Mouse (Mus musculus) neural tube, embryonic 12.5 days (tissue): ENCODE results near the gene Sfmbt2. TPM values are rescaled to one million over a fixed set of nuclear protein-coding genes. Genes with fewer than 3 reads are reported as not detected.

Experiments
- ATAC-seq: fragments of 200-750 bp; cut with Nextera tagmentation; 2 replicates; pipeline ENCODE4 v1.8.0; 2017; ENCODE audit warnings: low read depth, mild to moderate bottlenecking, moderate TSS enrichment, moderate library complexity; ENCODE audit not compliant: low FRiP score
- H3K27ac ChIP-seq: fragments of 300-500 bp; sonication (generic); 2 replicates; pipeline ENCODE4 v1.5.1; 2016
- H3K27me3 ChIP-seq: fragments of 300-500 bp; sonication (generic); replicated peaks from 2 replicates; pipeline ENCODE4 v1.6.1; 2016; ENCODE audit warnings: mild to moderate bottlenecking
- H3K36me3 ChIP-seq: fragments of 300-500 bp; sonication (generic); 2 replicates; pipeline ENCODE4 v1.6.1; 2016; ENCODE audit warnings: mild to moderate bottlenecking
- H3K4me1 ChIP-seq: fragments of 300-500 bp; sonication (generic); 2 replicates; pipeline ENCODE4 v1.6.1; 2016
- H3K4me2 ChIP-seq: fragments of 300-500 bp; sonication (generic); replicated peaks from 2 replicates; pipeline ENCODE4 v1.6.1; 2016; ENCODE audit warnings: mild to moderate bottlenecking
- H3K4me3 ChIP-seq: fragments of 300-500 bp; sonication (generic); 2 replicates; pipeline ENCODE4 v1.5.1; 2016
- H3K9ac ChIP-seq: fragments of 300-500 bp; sonication (generic); 2 replicates; pipeline ENCODE4 v1.6.1; 2016; ENCODE audit warnings: mild to moderate bottlenecking
- H3K9me3 ChIP-seq: fragments of 300-500 bp; sonication (generic); 2 replicates; pipeline ENCODE4 v1.6.1; 2016; ENCODE audit warnings: mild to moderate bottlenecking
- WGBS: fragments of 180-500 bp; shearing (Covaris S2); methylation state at CpG from one replicate; pipeline ENCODE4 v1.1.7; 2016; 5-methylcytosine and 5-hydroxymethylcytosine counted together
- polyA plus RNA-seq: library from polyadenylated mRNA; unstranded; fragments of >200 nt; fragmentation: Nextera tagmentation; extraction: Ambion mirVana; gene quantifications from 2 replicates; pipeline ENCODE4 v1.2.1, GENCODE M21; 2016

Gene Sfmbt2
- polyA plus RNA-seq, 1 experiment from 2014 or later: 2.8 TPM

DNA sequence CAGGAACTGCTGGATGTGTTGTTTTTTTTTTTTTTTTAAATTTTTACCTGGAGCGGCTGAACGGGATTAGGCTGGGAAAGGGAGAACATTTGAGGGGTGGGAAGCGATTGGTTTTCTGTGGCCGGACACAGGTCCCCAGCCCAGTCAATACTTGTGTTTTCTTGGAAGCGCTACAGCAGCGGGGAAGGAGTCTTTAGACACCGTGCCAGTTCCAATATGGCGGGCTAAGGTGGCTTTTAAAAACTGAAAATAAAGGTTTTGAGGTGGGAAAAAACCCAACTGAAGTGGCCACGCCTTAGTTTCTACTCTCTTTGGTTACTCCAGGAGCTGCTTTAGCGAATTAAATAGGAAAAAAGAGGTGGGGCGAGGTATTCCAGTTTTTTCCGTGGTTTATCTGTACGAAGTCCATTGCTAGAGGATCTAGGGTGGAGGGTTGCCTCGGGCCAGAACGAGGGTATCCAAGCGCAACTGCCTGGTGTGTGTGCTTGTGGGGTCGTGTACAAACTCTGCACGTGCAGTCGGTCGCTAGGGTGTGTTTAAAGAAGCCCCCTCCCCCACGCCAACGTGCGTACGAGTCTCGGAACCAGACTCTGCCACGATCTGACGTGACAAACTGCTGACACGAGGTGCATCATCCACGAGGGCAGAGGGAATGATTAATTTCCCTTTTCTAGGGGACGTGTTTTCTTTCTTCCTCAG lies 3.3 kb downstream of the Sfmbt2 start:
- no peak overlapping the region for H3K27ac ChIP-seq
- WGBS: under 1% methylated on average over 30 of the region's 30 CpGs
- H3K27me3 ChIP-seq: peaks cover 43% of the 10 kb centered on the region
- no peaks in the 10 kb centered on the region for H3K9me3 ChIP-seq
- H3K9ac ChIP-seq: no peak overlapping the region
- peak overlapping the region; percentile 94 for H3K4me2 ChIP-seq
- H3K36me3 ChIP-seq: no peaks in the 10 kb centered on the region
- peak; percentile 6; the same call in 1 of the 2 replicates for ATAC-seq
- H3K4me1 ChIP-seq: peaks cover 15% of the 10 kb centered on the region; the same call in 1 of the 2 replicates
- peak overlapping the region; percentile 48 for H3K4me3 ChIP-seq

DNA sequence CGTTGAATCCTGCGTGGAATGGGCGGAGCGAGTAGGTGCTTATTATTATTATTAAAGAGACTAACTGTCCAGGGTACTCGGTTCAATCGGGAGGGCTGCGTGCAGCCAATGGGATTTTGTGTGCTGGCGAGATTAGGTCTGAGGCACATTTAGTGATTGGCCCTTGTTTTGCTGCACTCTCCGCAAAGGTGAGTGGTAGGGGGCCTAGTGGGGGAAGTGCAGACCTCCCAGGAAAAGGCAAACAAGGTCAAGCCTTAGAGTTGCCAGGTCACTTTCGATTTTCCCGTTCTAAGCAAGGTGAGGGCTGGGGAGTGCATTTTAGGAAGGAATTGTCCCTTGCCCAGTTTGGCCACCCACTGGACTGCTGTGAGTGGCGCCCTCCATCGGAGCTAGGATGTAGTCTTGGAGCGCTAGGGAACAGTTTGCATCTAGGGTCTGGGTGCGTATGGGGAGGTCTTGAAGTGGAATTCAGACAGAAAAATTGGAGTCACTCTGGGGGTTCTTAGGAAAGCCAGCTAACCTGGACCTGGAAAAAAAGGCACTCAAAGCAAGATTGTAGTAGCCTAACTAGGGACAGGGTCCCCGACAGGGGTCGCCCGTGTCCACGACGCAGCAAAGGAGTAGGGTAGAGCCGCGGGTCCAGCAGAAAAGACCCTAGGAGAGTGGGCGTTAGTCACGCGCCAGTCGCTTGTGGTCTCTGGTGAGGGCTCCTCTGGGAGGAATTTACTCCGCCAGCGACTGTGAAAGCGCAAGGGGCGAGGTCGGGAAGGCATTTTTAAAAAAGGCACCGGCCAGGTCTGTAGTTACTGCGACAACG lies 4.1 kb downstream of the Sfmbt2 start:
- peak; percentile 81 for ATAC-seq
- Histone ChIP-seq H3K27me3 (peaks cover 39% of the 10 kb centered on the region), H3K9ac (peak overlapping the region; percentile 45), H3K4me2 (peak overlapping the region; percentile 94), H3K4me1 (peaks cover 15% of the 10 kb centered on the region; the same call in 1 of the 2 replicates), H3K4me3 (peak overlapping the region; percentile 48), H3K27ac (no peak overlapping the region), H3K9me3 (no peaks in the 10 kb centered on the region), H3K36me3 (no peaks in the 10 kb centered on the region)
- WGBS: under 1% methylated on average over 34 of the region's 34 CpGs

DNA sequence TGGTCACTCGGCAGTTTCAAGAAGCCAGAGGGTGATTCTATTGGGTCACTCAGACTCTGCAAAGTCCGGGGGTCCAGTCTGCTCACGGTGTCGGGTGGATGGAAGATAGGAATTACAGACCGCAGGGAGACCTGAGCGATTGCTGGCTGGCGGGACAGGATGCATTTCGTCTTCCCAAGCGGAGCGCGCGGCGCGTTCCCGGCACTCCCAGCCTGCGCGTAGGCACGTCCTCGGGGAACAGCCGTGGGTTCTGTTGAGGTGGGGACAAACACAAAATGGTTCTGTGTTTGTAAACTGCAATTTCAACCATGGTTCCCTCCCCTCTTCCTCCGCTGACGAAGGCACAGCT lies 4.7 kb downstream of the Sfmbt2 start:
- no peaks in the 10 kb centered on the region for H3K36me3 ChIP-seq
- H3K27ac ChIP-seq: no peak overlapping the region
- peak overlapping the region; percentile 48 for H3K4me3 ChIP-seq
- ATAC-seq: peak; percentile 30; the same call in 1 of the 2 replicates
- H3K4me1 ChIP-seq: peaks cover 15% of the 10 kb centered on the region; the same call in 1 of the 2 replicates
- H3K9ac ChIP-seq: peak overlapping the region; percentile 45
- H3K9me3 ChIP-seq: no peaks in the 10 kb centered on the region
- peak overlapping the region; percentile 94 for H3K4me2 ChIP-seq
- under 1% methylated on average over 22 of the region's 22 CpGs for WGBS
- peaks cover 34% of the 10 kb centered on the region for H3K27me3 ChIP-seq

GRCm38 (mm10) chr2:10389988-10390387 lies 19.7 kb downstream of the Sfmbt2 start:
- WGBS: 57% methylated on average over 4 of the region's 4 CpGs
- Histone ChIP-seq H3K4me2 (no peak overlapping the region), H3K9me3 (no peaks in the 10 kb centered on the region), H3K9ac (no peak overlapping the region), H3K4me3 (no peak overlapping the region), H3K36me3 (no peaks in the 10 kb centered on the region), H3K27me3 (no peaks in the 10 kb centered on the region), H3K4me1 (no peaks in the 10 kb centered on the region), H3K27ac (no peak overlapping the region)
- no peak for ATAC-seq

DNA sequence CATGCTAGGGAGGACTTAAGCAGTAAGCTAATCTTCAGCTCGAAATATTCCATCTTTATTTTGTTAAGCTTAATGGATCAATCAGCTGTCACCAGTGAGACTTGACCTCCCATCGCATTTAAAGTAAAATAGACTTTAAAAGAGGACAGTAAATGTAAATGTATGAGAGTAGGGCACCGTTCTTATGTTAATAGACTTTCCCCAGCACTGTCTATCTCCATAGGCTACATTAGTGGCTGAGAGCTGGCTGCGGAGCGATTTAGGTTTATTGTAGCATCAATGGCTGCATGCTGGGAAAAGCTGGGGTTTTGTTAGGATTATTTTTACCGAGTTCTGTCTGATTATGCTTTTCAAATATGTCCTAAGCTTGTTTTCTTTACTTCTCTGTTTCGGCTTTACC lies 20.5 kb downstream of the Sfmbt2 start:
- Histone ChIP-seq H3K9ac (no peak overlapping the region), H3K4me3 (no peak overlapping the region), H3K9me3 (no peaks in the 10 kb centered on the region), H3K27ac (no peak overlapping the region), H3K27me3 (no peaks in the 10 kb centered on the region), H3K4me2 (no peak overlapping the region), H3K4me1 (no peaks in the 10 kb centered on the region), H3K36me3 (no peaks in the 10 kb centered on the region)
- ATAC-seq: no peak
- 7% methylated on average over 7 of the region's 7 CpGs for WGBS

GRCm38 (mm10) chr2:10395143-10395542 lies 24.8 kb downstream of the Sfmbt2 start:
- Histone ChIP-seq H3K36me3 (no peaks in the 10 kb centered on the region), H3K9ac (no peak overlapping the region), H3K27ac (no peak overlapping the region), H3K4me1 (no peaks in the 10 kb centered on the region), H3K4me2 (no peak overlapping the region), H3K27me3 (no peaks in the 10 kb centered on the region), H3K9me3 (no peaks in the 10 kb centered on the region), H3K4me3 (no peak overlapping the region)
- WGBS: 90% methylated on average over 11 of the region's 11 CpGs
- ATAC-seq: no peak

DNA sequence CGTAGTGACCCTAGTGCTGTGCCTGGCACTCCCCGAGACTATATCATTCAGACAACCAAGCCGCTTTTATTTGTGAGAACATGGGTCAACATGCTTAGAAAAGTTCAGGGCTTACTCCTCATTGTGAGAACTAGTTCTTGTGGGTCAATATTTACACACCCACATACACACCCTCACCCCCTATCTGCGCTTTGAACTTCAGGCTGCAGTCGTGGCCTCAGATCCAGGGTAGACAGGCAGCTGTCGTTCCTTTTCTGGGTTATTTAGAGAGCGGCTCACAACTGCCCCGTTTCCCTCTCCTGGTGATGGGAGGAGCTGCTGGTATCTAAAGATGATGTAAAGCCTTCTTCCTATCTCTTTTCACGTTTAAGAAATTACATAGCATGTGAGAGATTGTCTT lies 27.5 kb downstream of the Sfmbt2 start:
- H3K27me3 ChIP-seq: no peaks in the 10 kb centered on the region
- no peak for ATAC-seq
- no peak overlapping the region for H3K27ac ChIP-seq
- no peaks in the 10 kb centered on the region for H3K36me3 ChIP-seq
- WGBS: 72% methylated on average over 9 of the region's 9 CpGs
- H3K4me3 ChIP-seq: no peak overlapping the region
- no peaks in the 10 kb centered on the region for H3K4me1 ChIP-seq
- H3K9me3 ChIP-seq: no peaks in the 10 kb centered on the region
- no peak overlapping the region for H3K9ac ChIP-seq
- no peak overlapping the region for H3K4me2 ChIP-seq

- no peaks in the 10 kb centered on the region; the same call in 1 of the 2 replicates for H3K36me3 ChIP-seq
Measured at GRCm38 (mm10) chr2:10406151-10406550, 35.8 kb downstream of the Sfmbt2 start.

GRCm38 (mm10) chr2:10409422-10409821 lies 39.1 kb downstream of the Sfmbt2 start:
- no peak overlapping the region for H3K4me2 ChIP-seq
- H3K27me3 ChIP-seq: no peaks in the 10 kb centered on the region
- H3K27ac ChIP-seq: no peak overlapping the region
- H3K9ac ChIP-seq: no peak overlapping the region
- ATAC-seq: peak; percentile 23; the same call in 1 of the 2 replicates
- H3K4me1 ChIP-seq: 0 out of 2 replicates have a peak, but pooled peaks cover 2% of the 10 kb centered on the region
- no peaks in the 10 kb centered on the region for H3K9me3 ChIP-seq
- H3K4me3 ChIP-seq: no peak overlapping the region
- no peaks in the 10 kb centered on the region; the same call in 1 of the 2 replicates for H3K36me3 ChIP-seq
- WGBS: 74% methylated on average over 13 of the region's 13 CpGs

More at GRCm38 (mm10) chr2:10406151-10406550, 35.8 kb downstream of the Sfmbt2 start:
- ATAC-seq: no peak
- Histone ChIP-seq H3K9me3 (no peaks in the 10 kb centered on the region), H3K4me3 (no peak overlapping the region), H3K27ac (no peak overlapping the region), H3K27me3 (no peaks in the 10 kb centered on the region), H3K4me1 (0 out of 2 replicates have a peak, but pooled peaks cover 2% of the 10 kb centered on the region), H3K4me2 (no peak overlapping the region), H3K9ac (no peak overlapping the region)
- 14% methylated on average over 2 of the region's 2 CpGs for WGBS

GRCm38 (mm10) chr2:10410069-10410468 lies 39.8 kb downstream of the Sfmbt2 start:
- no peaks in the 10 kb centered on the region for H3K36me3 ChIP-seq
- H3K4me3 ChIP-seq: no peak overlapping the region
- no peak overlapping the region for H3K4me2 ChIP-seq
- 0 out of 2 replicates have a peak, but pooled peaks cover 2% of the 10 kb centered on the region for H3K4me1 ChIP-seq
- no peaks in the 10 kb centered on the region for H3K9me3 ChIP-seq
- WGBS: 91% methylated on average over 5 of the region's 5 CpGs
- no peak overlapping the region for H3K9ac ChIP-seq
- ATAC-seq: no peak
- no peaks in the 10 kb centered on the region for H3K27me3 ChIP-seq
- no peak overlapping the region for H3K27ac ChIP-seq

DNA sequence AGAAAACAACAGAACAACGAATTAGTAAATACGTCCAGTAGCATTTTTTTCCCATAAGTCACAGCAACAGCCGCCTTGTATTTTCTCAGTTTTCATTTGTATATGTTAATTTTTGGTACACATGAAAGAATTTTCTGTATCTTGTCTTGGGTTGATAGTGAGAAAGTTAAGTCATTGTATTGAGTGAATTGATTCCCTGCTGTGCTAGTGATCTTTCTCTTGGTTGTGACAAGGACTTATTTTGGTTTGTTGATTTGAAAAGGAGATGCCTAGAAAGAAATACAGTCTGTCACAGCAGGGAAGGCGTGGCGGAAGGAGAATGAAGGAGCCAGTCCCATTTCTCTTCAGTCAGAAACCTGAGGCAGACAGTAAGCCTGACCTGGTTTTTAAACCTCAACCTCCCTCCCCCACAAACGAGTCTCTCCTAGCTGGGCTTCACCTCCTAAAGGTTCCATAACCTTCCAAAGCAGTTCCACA lies 50.7 kb downstream of the Sfmbt2 start:
- Histone ChIP-seq H3K9ac (no peak overlapping the region), H3K27me3 (no peaks in the 10 kb centered on the region), H3K4me1 (no peaks in the 10 kb centered on the region), H3K4me3 (no peak overlapping the region), H3K4me2 (no peak overlapping the region), H3K9me3 (no peaks in the 10 kb centered on the region), H3K27ac (no peak overlapping the region), H3K36me3 (no peaks in the 10 kb centered on the region)
- 58% methylated on average over 6 of the region's 6 CpGs for WGBS
- ATAC-seq: no peak

DNA sequence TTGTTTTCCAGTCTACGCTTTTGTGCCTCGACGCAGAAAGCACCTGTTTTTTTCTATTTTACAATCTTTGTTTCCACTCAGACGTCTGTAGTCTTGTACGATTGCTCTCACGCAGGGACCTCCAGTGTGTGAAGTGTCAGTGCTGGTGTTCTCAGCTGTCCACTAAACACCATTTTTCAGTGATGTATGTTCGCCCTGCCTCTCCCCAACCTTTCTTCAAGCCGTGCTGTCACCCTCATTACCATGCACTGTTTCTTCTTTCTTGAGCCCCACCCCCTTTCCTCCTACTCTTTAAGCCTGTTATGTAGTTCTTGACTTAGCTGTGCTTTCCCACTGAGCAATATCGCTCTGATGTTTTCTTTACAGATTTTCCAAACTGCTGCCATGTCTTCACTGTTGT lies 67.0 kb downstream of the Sfmbt2 start:
- WGBS: 24% methylated on average over 9 of the region's 9 CpGs
- Histone ChIP-seq H3K4me1 (peaks cover 6% of the 10 kb centered on the region; the same call in 1 of the 2 replicates), H3K27me3 (no peaks in the 10 kb centered on the region), H3K9me3 (no peaks in the 10 kb centered on the region), H3K4me3 (no peak overlapping the region), H3K9ac (no peak overlapping the region), H3K4me2 (no peak overlapping the region; the same call in 1 of the 2 replicates), H3K36me3 (no peaks in the 10 kb centered on the region), H3K27ac (no peak overlapping the region)
- peak; percentile 52; the same call in 1 of the 2 replicates for ATAC-seq
